In the genomic region with DNA sequence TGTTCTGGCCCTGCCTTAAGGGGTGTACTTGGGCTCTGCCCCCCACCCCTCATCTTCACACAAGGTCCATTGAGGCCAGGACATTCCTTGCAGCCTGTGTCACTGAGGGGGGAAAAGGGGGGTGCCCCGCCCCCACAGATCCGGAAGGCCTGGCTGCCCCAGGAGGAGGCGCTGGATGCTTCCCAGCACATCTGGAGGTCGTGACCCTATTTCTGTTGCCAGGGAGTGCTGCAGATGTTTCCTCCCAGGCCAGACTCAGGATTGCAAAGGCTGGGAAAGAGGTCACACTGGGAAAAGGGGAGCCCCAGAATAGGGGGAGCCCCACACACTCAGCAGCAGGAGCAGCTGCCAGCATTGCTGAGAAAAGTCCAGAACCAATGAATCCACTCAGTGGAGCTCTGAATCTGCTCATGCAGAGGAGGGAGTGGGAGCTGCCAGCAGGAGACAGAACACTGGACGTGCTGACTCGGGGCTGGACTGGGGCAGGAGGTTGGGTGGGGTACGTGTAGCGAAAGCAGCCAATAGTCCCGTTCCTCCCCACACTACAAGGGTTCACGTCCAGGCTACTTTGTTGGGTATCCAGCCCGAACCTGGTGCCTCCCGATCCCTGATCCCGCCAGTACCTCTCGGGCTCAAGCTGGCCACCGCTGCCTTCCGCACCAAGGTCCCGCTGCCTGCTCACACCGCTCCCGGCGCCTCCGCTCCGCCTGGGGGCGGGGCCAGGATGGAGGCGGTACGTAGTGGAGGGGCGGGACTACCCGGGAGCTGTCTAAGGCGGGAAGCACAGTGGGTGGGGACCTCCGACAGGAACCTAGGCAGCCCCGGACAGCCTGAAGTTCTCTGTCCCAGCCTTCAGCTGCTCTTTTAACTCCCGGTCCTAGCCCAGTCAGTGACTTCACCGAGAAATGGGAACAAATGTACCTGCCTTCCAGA, we compare ENCODE assay signal across 8 mouse cellular contexts. TPM values are rescaled to one million over a fixed set of nuclear protein-coding genes. Genes with fewer than 3 reads are reported as not detected.
DNase-seq lines count a peak whose midpoint lies in the region; TF ChIP-seq lines count a peak whose summit lies in the region.

A gene (minus strand): TSS at position 727 of the 933 bp plus-strand sequence.

- H3K79me2 ChIP-seq in macrophage (ENCODE audit: inconsistent target) = peaks cover 38% of the 10 kb centered on the region

- 0% methylated on average over 32 of the region's 32 CpGs for WGBS in macrophage (ENCODE audit: missing documents)

- peak; percentile 97 to 99 for DNase-seq in adrenal gland, adult (ENCODE audit: inconsistent age in 2 of 2, low spot score in 1 of 2)
- peak; percentile 90 for DNase-seq in embryo, embryonic 10 days (ENCODE audit: low spot score)
- peak; percentile 90 for DNase-seq in gastrocnemius, postnatal 10 days
- peak; percentile 68 for DNase-seq in hindlimb bud, embryonic 11.5 days (ENCODE audit: extremely low spot score, low read depth, low spot score)
- DNase-seq in left cerebral cortex, adult 2 months (ENCODE audit: extremely low spot score in 1 of 2, low spot score in 2 of 2) = peak; percentile 79 to 80
- DNase-seq in right cerebral cortex, adult 18-20 months = peak; percentile 78
- DNase-seq in urinary bladder, postnatal 10 days (ENCODE audit: low spot score) = peak; percentile 62

- intact Hi-C loops in left cerebral cortex, adult 2 months (cut with DNase I) = loop anchor here (2.0 kb wide), 1 partner anchor 66 kb away; a partner anchor contains a TSS

- H3K4me3 ChIP-seq in left cerebral cortex, adult 2 months = peak within 1 kb of the TSS; percentile 47
- H3K4me3 ChIP-seq in macrophage (ENCODE audit: inconsistent target) = peak within 1 kb of the TSS; percentile 90

- peaks cover 43% of the 10 kb centered on the region; the same call in 1 of the 2 replicates for H3K36me3 ChIP-seq in macrophage (ENCODE audit: inconsistent target)

- peak within 1 kb of the TSS; percentile 76 for H3K27ac ChIP-seq in left cerebral cortex, adult 2 months
- H3K27ac ChIP-seq in macrophage = peak within 1 kb of the TSS; percentile 88

- no peak for TF ChIP-seq CTCF in left cerebral cortex, adult 2 months (IDR thresholded peaks at IDR 0.05)

RNA-seq across cellular contexts. Expression of the gene that starts here (rescaled TPM):
- 10 to 100 TPM; 25.5 to 36.6 TPM for total RNA-seq in gastrocnemius, postnatal 10 days (2021)
- total RNA-seq in left cerebral cortex, adult 2 months (2021) = 10 to 100 TPM; 18.2 to 19.0 TPM
- total RNA-seq in macrophage (2018; cell fraction: chromatin; rRNA removed) = 100 to 1,000 TPM in 15 of 26 experiments, 10 to 100 TPM in 11; 19.1 to 204 (median 103) TPM
- total RNA-seq in macrophage (2018; cell fraction: cytosol; rRNA removed) = 10 to 100 TPM; 20.1 to 61.2 (median 43.2) TPM
- total RNA-seq in macrophage (2018; cell fraction: nucleus; rRNA removed) = 100 to 1,000 TPM in 2 of 26 experiments, 10 to 100 TPM in 24; 18.2 to 149 (median 64.2) TPM
- polyA plus RNA-seq in macrophage (2018) = 29.5 to 49.9 TPM (median 44.1 TPM) in 3 replicates

Comparison
In these comparisons a context has a peak if more than half of its experiments do, and no peak if none do; other contexts are left out.
1. Peak in every context shown above with its lines: DNase-seq, H3K4me3 ChIP-seq and H3K27ac ChIP-seq.